Mouse (Mus musculus) E14TG2a.4 (cell line): ENCODE data around the gene Plekhd1.

Experiments used
- CTCF ChIP-seq: conservative IDR thresholded peaks from 2 replicates; pipeline ENCODE4 v1.5.1; 2014; ENCODE audit warnings: low read length
- NANOG ChIP-seq: IDR thresholded peaks from 2 replicates; pipeline ENCODE4 v1.6.1; 2014; ENCODE audit warnings: borderline replicate concordance, low read length, mixed read lengths
- POU5F1 ChIP-seq: IDR thresholded peaks from 2 replicates; pipeline ENCODE4 v1.6.1; 2014; ENCODE audit warnings: low read length, borderline replicate concordance

GRCm38 (mm10) chr12:80730567-80730966, 38.2 kb downstream of the Plekhd1 start:
- peak; percentile 32 for TF ChIP-seq CTCF
- no peak for TF ChIP-seq POU5F1
- TF ChIP-seq NANOG: no peak
